Mouse (Mus musculus): ENCODE results near the gene Dis3l2. TPM values are rescaled to one million over a fixed set of nuclear protein-coding genes. Genes with fewer than 3 reads are reported as not detected.

Gene Dis3l2
- polyA plus RNA-seq, 1 experiment, result 13.8 TPM

GRCm38 (mm10) chr1:87035532-87036161 lies 332.0 kb downstream of the Dis3l2 start:
- no peak overlapping the region for H3K4me3 ChIP-seq (replicated peaks; ENCODE audit: extremely low read depth, low read depth, low read length)
- no peak for DNase-seq
- H3K4me1 ChIP-seq (ENCODE audit: control insufficient read depth, insufficient read depth, low read length), result 0 out of 2 replicates have a peak, but pooled peaks cover 6% of the 10 kb centered on the region
- WGBS, result 45% methylated on average over 4 of the region's 4 CpGs
- TF ChIP-seq CTCF (IDR thresholded peaks at IDR 0.05; ENCODE audit: insufficient read depth, low read length) (no peak), POLR2A (IDR thresholded peaks at IDR 0.05; ENCODE audit: borderline replicate concordance, extremely low read depth, low read depth, low read length) (no peak)

GRCm38 (mm10) chr1:87036334-87036733 lies 332.7 kb downstream of the Dis3l2 start:
- Histone ChIP-seq H3K4me3 (replicated peaks; ENCODE audit: extremely low read depth, low read depth, low read length) (no peak overlapping the region), H3K4me1 (ENCODE audit: control insufficient read depth, insufficient read depth, low read length) (0 out of 2 replicates have a peak, but pooled peaks cover 6% of the 10 kb centered on the region)
- 90% methylated on average over 3 of the region's 3 CpGs for WGBS
- no peak for DNase-seq
- TF ChIP-seq CTCF (IDR thresholded peaks at IDR 0.05; ENCODE audit: insufficient read depth, low read length), result no peak
- TF ChIP-seq POLR2A (IDR thresholded peaks at IDR 0.05; ENCODE audit: borderline replicate concordance, extremely low read depth, low read depth, low read length), result no peak

GRCm38 (mm10) chr1:87038477-87039070 lies 335.0 kb downstream of the Dis3l2 start:
- H3K4me1 ChIP-seq (ENCODE audit: control insufficient read depth, insufficient read depth, low read length), result 0 out of 2 replicates have a peak, but pooled peaks cover 6% of the 10 kb centered on the region
- TF ChIP-seq CTCF (IDR thresholded peaks at IDR 0.05; ENCODE audit: insufficient read depth, low read length) (no peak), POLR2A (IDR thresholded peaks at IDR 0.05; ENCODE audit: borderline replicate concordance, extremely low read depth, low read depth, low read length) (no peak)
- no peak overlapping the region for H3K4me3 ChIP-seq (replicated peaks; ENCODE audit: extremely low read depth, low read depth, low read length)
- 90% methylated on average over 2 of the region's 2 CpGs for WGBS
- DNase-seq, result no peak

- TF ChIP-seq CTCF (IDR thresholded peaks at IDR 0.05; ENCODE audit: insufficient read depth, low read length) (peak; percentile 66), POLR2A (IDR thresholded peaks at IDR 0.05; ENCODE audit: borderline replicate concordance, extremely low read depth, low read depth, low read length) (no peak)
- peak; percentile 79 for DNase-seq
- 12% methylated on average over 3 of the region's 3 CpGs for WGBS
Measured at GRCm38 (mm10) chr1:87041119-87041518, 337.5 kb downstream of the Dis3l2 start.

GRCm38 (mm10) chr1:87041814-87042438 lies 338.3 kb downstream of the Dis3l2 start:
- 0% methylated on average over 1 of the region's 1 CpGs for WGBS
- no peaks in the 10 kb centered on the region for H3K4me1 ChIP-seq (ENCODE audit: control insufficient read depth, insufficient read depth, low read length)
- H3K4me3 ChIP-seq (replicated peaks; ENCODE audit: extremely low read depth, low read depth, low read length), result no peak overlapping the region
- peak; percentile 89 for TF ChIP-seq CTCF (IDR thresholded peaks at IDR 0.05; ENCODE audit: insufficient read depth, low read length)
- TF ChIP-seq POLR2A (IDR thresholded peaks at IDR 0.05; ENCODE audit: borderline replicate concordance, extremely low read depth, low read depth, low read length), result no peak
- peak; percentile 68 for DNase-seq

More at GRCm38 (mm10) chr1:87041119-87041518, 337.5 kb downstream of the Dis3l2 start:
- Histone ChIP-seq H3K4me1 (ENCODE audit: control insufficient read depth, insufficient read depth, low read length) (no peaks in the 10 kb centered on the region), H3K4me3 (replicated peaks; ENCODE audit: extremely low read depth, low read depth, low read length) (no peak overlapping the region)

- no peak for TF ChIP-seq POLR2A (IDR thresholded peaks at IDR 0.05; ENCODE audit: borderline replicate concordance, extremely low read depth, low read depth, low read length)
- no peak for TF ChIP-seq CTCF (IDR thresholded peaks at IDR 0.05; ENCODE audit: insufficient read depth, low read length)
- DNase-seq, result no peak
- Histone ChIP-seq H3K4me1 (ENCODE audit: control insufficient read depth, insufficient read depth, low read length) (no peaks in the 10 kb centered on the region), H3K4me3 (replicated peaks; ENCODE audit: extremely low read depth, low read depth, low read length) (no peak overlapping the region)
- WGBS, result 78% methylated on average over 3 of the region's 3 CpGs
Measured at GRCm38 (mm10) chr1:87050072-87050471, 346.5 kb downstream of the Dis3l2 start.

- TF ChIP-seq POLR2A (IDR thresholded peaks at IDR 0.05; ENCODE audit: borderline replicate concordance, extremely low read depth, low read depth, low read length) (no peak), CTCF (IDR thresholded peaks at IDR 0.05; ENCODE audit: insufficient read depth, low read length) (no peak)
- H3K4me1 ChIP-seq (ENCODE audit: control insufficient read depth, insufficient read depth, low read length), result no peaks in the 10 kb centered on the region
- H3K4me3 ChIP-seq (replicated peaks; ENCODE audit: extremely low read depth, low read depth, low read length), result no peak overlapping the region
- DNase-seq, result no peak
- 81% methylated on average over 1 of the region's 1 CpGs for whole genome bisulfite sequencing
Measured at GRCm38 (mm10) chr1:87050700-87051099, 347.1 kb downstream of the Dis3l2 start.

- Histone ChIP-seq H3K4me1 (ENCODE audit: control insufficient read depth, insufficient read depth, low read length) (no peaks in the 10 kb centered on the region), H3K4me3 (replicated peaks; ENCODE audit: extremely low read depth, low read depth, low read length) (no peak overlapping the region)
- DNase-seq, result no peak
- no peak for TF ChIP-seq POLR2A (IDR thresholded peaks at IDR 0.05; ENCODE audit: borderline replicate concordance, extremely low read depth, low read depth, low read length)
- TF ChIP-seq CTCF (IDR thresholded peaks at IDR 0.05; ENCODE audit: insufficient read depth, low read length), result no peak
- 85% methylated on average over 4 of the region's 4 CpGs for WGBS
Measured at GRCm38 (mm10) chr1:87051369-87051768, 347.8 kb downstream of the Dis3l2 start.

GRCm38 (mm10) chr1:87057075-87057474 lies 353.5 kb downstream of the Dis3l2 start:
- DNase-seq, result no peak
- Histone ChIP-seq H3K4me3 (replicated peaks; ENCODE audit: extremely low read depth, low read depth, low read length) (no peak overlapping the region), H3K4me1 (ENCODE audit: control insufficient read depth, insufficient read depth, low read length) (no peaks in the 10 kb centered on the region)
- no peak for TF ChIP-seq POLR2A (IDR thresholded peaks at IDR 0.05; ENCODE audit: borderline replicate concordance, extremely low read depth, low read depth, low read length)
- TF ChIP-seq CTCF (IDR thresholded peaks at IDR 0.05; ENCODE audit: insufficient read depth, low read length), result no peak
- WGBS, result 67% methylated on average over 4 of the region's 4 CpGs
